Mouse (Mus musculus) retina, embryonic 14.5 days (tissue): ENCODE data around the gene Pspn.

Experiments used
- DNase-seq: peaks from one replicate; pipeline ENCODE4 v3.0.0-alpha.2; 2015; ENCODE audit warnings: low spot score

Gene Pspn

GRCm38 (mm10) chr17:56962642-56963405 lies 37.0 kb downstream of the Pspn start:
- DNase-seq, result no peak

DNA sequence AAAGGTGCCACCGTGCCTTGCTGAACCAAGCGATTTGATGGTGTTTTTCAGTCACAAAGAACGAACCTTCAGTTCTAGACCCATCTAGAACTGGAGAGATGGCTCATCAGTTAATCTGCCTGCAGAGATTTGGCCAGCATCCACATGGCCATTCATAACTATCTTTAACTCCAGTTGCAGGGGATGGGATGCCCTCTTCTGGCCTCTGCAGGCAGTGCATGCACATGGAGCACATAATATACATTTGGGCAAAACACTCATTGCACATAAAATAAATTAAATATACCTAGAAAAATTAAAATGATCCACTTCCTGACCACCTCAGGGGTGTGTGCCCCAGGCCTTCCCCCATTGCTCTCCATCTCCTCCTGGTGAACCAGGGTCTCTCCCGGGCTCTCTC lies 37.9 kb downstream of the Pspn start:
- DNase-seq, result no peak

GRCm38 (mm10) chr17:56958667-56959066 lies 41.2 kb downstream of the Pspn start:
- no peak for DNase-seq

DNA sequence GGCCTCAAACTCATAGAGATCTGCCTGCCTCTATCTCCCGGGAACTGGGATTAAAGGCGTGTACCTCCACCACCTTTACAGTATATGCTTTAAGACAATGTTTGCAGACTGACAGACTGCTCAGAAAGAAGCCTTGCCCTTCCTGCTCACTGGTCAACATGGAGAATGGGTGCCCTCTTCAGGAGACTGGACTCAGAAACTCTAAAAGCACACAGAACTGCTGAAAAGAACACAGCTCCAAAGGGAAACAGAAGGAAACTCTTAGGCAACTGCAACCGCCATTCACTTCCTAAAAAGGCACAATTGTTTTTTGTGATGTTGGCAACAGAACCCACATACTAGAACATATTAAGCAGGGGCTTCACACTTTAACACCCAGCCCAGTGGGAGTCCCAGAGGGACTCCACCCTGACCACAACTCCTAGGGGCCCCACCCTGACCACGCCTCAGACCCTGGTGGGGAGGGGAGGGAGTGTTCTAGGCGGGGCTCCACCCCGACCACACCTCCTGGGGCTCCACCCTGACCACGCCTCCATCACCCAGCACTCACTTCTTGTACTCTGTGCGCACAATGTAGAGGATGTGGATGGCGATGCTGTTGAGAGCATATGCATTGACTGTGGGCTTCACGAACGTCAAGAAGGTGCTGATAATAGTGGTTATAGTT lies 41.9 kb downstream of the Pspn start:
- no peak for DNase-seq

DNA sequence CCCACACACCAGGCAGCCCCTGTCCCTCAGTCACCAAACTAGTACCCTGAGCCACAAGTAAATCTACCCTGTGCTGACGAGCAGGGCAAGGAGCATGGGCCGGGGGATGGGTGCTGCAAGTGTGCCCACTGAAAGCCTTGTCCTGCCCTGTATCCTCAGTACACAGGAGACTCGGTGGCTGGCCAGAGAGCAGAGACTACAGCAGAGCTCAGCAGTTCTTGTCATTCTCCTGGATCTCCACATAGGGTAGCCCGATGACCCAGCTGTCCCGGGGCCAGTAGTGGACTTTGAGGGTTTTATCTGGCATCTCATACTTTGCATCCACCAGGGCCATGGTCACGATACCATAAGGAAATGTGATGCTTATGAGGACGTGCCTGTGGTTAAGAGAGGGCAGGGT lies 44.9 kb downstream of the Pspn start:
- DNase-seq, result no peak

DNA sequence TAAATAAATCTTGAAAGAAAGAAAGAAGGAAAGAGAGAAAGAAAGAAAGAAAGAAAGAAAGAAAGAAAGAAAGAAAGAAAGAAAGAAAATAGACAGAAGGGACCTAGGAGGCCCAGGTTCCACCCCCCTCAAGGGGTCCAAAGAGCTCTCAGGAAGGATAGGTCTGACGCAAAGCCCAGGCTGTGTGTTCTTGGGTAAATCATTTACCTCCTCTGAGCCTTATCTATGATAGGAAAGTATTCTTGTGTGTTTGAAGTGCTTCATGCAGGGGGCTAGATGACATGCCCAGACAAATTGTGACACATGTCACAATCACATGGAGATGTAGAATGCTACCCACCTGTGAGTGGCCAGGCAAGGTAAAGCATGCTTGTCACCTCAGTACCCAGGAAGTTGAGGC lies 47.2 kb downstream of the Pspn start:
- DNase-seq, result no peak

DNA sequence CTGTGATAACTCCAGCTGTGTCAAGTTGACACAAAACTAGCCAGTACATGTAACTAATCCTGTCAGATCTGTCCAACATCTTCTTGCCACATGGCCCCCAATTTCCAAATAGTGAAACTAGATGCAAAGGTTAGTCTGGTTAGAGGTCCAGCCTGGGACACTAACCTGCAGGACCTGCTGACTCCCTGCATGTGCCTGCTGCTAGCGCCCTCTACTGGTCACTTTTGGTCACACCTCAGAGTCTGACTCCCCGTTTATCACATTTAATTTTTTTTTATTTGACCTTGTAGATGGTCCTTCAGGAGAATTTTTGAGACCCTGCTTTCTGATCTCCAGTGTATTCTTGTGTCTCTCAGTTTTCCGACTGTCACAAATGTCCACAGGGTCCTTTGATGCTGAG lies 48.9 kb downstream of the Pspn start:
- peak; percentile 69 for DNase-seq
